Mouse (Mus musculus): Measurements from ENCODE around the gene Rap1b.

Gene Rap1b

GRCm38 (mm10) chr10:117783786-117784420 lies 61.9 kb downstream of the Rap1b start:
- DNase-seq (ENCODE audit: low spot score in 2 of 2) = no peak

DNA sequence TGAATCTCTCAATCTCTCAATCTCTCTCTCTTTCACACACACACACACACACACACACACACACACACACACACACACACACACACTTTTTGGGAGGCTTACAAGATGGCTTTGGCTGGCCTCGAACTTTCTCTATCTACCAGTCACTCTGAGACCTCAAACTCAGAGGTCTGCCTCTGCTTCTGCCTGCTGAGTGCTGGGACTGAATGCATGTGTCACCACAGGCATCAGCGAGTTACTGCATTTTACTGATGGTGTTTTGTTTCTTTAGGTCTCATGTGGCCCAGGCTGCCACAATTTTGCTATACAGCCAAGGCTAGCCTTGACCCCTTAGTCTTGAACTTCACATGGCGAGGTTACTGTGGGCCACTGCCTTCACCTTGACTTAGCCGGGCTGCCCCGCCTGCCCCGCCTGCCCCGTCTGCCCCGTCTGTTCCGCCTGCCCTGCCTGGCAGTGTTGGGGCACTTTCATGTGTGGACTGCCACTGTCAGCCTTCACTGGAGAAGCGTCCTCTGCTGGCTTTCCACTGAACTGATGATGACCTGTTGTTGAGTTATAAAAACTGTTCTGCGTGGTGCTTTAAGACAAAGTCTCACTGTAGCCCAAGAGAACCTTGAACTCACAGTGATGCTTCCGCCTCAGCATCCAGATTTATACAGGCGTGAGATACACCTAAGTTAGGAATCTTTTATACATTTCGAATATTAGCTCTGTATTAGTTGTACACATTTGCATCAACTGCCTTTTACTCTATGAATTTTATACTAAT lies 63.2 kb downstream of the Rap1b start:
- no peak for DNase-seq (ENCODE audit: low spot score in 2 of 2)

DNA sequence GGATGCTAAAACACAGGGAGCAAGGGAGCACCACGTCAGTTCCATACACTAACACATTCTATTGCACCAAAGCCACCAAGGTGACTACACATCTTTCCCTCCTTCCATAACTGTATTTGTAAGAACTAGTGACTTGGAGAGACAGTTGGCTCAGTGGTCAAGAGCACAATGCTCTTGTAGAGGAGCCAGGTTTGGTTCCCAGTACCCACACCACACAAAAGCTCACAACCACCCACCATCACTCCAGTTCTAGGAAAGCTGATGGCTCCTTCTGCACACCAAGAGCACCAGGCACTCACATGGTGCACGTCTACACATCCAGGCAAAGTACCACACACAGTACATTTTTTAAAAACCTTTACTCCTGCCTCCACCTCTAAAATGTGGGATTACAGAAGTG lies 63.8 kb downstream of the Rap1b start:
- no peak for DNase-seq (ENCODE audit: low spot score in 2 of 2)

- no peak for DNase-seq (ENCODE audit: low spot score in 2 of 2)
Observed at GRCm38 (mm10) chr10:117781021-117781725, 64.7 kb downstream of the Rap1b start.

DNA sequence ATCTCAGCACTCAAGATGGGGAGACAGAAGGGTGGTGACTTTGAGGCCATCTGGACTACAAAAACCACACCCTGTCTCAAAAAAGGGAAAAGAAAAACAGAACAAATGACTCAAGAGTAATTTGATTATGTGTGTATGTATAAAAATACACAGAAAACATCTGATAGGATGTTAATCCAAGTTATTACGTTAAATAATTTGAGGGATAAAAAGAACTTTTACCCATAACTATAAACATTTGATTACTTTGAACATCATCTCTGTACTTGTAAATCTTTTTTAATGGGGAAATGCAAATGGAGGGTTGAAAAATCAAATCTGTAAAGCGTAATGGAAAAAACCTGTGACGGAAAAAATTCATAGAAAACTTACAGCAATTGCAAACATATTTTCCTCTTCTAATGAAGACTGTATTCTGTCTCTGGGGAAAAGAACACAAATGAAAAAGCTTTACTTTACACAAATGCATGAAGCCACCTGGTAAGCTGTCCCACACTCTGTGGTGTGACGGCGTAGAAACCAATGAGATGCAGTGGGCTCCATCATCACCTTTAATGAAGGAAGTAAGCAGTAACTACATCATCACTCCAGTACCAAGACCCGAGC lies 65.4 kb downstream of the Rap1b start:
- DNase-seq (ENCODE audit: low spot score in 2 of 2) = no peak

DNA sequence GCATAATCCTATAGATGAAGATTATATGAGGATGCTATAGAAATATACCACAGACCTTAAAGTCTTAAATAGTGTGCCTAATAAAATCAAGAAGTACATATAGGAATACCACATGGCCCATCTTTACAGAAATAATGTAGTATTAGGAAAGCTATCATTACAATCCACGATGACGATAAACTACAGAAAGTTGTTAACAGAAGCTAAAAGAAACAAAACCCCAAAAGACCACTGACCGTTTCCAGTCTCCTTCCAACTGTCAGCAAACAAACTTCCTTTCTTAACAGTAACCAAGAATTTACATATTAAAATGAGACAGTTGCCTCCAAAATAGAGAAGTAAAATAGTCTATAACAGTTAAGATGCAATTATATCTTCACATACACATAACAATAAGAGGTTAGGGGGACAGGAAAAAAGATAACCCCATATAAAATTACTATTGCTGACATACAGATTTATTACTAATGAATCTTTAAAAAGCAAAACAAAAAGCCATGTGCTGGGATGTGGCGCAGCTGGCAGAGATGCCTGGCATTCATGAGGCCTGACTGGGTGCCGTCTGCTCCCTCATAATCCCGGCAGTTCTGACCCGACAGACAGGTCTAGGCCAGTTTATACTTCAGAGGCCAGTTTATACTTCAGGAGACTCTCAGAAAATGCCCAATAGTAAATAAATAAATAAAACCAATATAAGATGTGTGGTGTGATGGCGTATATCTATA lies 66.1 kb downstream of the Rap1b start:
- no peak for DNase-seq (ENCODE audit: low spot score in 2 of 2)

GRCm38 (mm10) chr10:117778951-117779350 lies 66.9 kb downstream of the Rap1b start:
- DNase-seq (ENCODE audit: low spot score in 2 of 2) = no peak

- no peak for DNase-seq (ENCODE audit: low spot score in 2 of 2)
Observed at GRCm38 (mm10) chr10:117778328-117778910, 67.4 kb downstream of the Rap1b start.

- no peak for DNase-seq (ENCODE audit: low spot score in 2 of 2)
Observed at GRCm38 (mm10) chr10:117777501-117778327, 68.1 kb downstream of the Rap1b start.

DNA sequence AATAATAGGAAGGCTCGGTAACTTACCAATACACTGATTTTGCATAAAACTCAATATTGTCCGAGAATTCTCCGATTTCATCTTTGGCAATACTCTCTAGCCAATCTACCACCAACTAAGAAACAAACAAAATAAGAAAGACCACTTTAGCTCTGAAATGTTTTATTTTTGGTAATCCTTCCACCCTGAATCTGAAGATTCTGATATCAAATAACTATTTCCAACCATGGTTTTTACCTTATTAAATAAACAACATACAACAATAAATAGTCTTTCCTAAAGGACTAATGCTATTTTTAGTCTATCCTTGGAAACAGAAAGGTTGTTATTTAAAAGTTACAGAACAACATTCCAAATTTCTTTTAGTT lies 68.7 kb downstream of the Rap1b start:
- no peak for DNase-seq (ENCODE audit: low spot score in 2 of 2)

GRCm38 (mm10) chr10:117776281-117777102 lies 69.3 kb downstream of the Rap1b start:
- DNase-seq (ENCODE audit: low spot score in 2 of 2) = no peak

DNA sequence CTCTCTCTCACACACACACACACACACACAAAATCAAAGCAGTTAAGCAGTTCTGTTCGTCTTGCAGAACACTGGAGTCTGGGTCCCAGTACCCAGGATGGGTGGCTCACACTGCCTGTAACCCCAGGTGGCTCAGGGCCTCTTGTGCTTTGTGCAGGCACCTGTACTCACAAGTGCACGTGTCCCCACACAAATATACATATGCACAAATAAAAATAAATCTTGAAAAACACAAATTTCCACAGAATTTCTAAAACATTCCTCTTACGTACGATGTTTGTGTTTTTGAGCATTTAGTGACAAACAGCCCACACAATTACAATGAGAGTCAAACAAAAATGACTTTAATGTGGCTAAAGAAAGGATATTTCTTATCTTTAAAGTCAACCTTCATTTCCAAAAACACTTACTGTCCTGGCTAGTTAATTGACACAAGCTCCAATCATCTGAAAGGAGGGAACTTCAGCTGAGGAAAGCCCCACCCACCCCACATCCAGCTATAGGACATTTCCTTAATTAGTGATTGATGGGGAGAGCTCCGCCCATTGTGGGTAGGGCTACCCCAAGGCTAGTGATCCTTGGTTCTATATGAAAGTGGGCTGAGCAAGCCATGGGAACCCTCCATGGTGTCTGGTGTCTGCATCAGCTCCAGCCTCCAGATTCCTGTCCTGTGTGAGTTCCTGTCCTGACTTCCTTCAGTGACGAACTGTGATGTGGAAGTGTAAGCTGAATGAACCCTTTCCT lies 70.3 kb downstream of the Rap1b start:
- no peak for DNase-seq (ENCODE audit: low spot score in 2 of 2)

DNA sequence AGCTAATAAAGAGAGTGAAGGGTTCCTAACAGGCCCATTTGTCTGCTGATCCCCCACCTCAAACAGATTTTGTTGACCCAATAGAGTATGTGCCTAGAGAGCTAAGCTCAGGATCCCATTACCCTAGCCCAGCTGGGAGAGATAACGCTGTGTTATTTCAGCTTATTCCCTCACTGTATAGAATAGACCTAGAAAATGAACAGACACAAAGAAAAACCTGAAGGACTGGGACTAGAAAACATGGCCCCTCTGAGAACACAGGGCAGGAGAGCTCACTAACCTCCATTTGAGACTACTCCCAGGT lies 71.1 kb downstream of the Rap1b start:
- DNase-seq (ENCODE audit: low spot score in 2 of 2) = no peak

- DNase-seq (ENCODE audit: low spot score in 2 of 2) = no peak
Observed at GRCm38 (mm10) chr10:117774011-117774816, 71.6 kb downstream of the Rap1b start.

DNA sequence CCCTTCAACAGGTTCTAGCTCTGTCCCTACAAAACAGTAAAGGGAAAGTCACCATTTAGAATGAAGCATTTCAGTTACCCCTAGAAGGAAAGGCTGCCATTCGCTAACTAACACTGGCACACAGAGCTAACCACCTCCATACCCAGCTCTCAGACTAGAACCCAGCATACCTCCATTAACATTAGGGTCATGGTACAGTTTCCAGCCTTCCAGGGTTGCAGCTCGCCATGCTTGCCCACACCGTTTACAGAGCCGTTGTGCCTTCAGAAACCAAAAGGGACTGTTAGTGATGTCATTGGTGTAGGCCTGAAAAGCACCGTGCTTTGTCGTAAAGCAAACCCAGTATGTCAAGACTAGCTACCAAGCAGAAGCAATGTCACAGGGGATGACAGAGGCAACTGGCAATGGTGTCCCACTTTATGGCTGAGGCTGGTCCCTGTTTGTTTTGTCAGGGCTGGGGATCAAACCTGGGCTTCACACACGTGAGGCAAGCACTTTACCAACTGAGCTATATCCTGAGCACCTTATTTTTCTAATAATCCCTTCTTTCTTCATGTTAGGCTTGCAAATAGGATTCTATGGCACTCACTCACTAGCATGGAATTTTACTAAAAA lies 72.6 kb downstream of the Rap1b start:
- DNase-seq (ENCODE audit: low spot score in 2 of 2) = no peak

DNA sequence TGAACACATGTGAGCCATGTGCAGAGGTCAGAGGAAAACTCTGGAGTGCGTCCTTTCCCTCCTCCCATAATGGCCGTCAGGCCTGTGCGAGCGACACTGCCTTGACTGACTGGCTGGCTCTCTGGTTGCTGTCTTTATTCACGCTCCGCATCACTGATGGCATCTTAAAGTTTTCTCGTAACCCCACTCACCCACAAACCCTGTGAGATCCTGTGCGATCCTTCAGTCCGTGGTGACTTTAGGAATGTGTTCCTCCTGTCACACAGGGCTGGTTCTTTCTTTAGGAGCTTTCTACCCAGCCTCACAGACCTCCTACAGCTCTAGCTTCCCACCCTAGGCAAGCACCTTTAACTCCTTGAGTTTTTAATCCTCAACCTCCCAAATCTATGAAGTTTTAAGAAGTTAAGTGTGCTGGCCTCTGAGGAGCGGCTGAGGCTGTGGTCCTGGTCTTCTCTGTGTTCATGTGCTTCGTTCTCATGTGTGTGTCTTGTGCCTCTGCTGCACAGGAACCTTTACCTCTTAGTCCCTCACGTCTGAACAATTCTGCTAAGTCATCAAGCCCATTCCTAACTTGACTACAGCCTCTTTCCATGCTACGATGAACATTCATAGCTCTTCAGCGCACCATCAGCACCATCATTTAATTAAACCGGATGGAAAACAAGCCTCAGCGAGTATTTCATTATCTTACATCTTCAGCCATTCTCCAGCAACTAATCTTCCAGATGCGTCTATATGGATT lies 73.3 kb downstream of the Rap1b start:
- DNase-seq (ENCODE audit: low spot score in 2 of 2) = no peak

DNA sequence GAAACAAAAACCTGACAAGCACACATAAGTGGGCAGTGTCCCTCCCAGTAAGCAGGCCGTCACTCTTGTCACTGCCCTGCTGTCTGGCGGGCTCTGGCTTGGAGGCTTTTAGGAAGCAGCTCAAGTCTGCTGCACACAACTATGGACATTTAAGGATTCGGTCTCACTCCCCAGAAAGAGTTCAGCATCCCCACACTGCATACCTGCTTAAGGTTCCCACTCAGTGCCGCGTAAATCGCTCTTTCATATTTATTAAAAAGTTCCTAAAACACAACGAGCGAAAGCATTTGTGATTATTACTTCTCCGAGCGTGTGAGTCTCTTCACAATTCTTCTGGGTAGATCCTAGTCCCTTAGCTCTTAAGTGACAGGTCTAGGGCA lies 74.7 kb downstream of the Rap1b start:
- DNase-seq (ENCODE audit: low spot score in 2 of 2) = no peak
